Mouse (Mus musculus): ENCODE results near the gene Dmd.

DNA sequence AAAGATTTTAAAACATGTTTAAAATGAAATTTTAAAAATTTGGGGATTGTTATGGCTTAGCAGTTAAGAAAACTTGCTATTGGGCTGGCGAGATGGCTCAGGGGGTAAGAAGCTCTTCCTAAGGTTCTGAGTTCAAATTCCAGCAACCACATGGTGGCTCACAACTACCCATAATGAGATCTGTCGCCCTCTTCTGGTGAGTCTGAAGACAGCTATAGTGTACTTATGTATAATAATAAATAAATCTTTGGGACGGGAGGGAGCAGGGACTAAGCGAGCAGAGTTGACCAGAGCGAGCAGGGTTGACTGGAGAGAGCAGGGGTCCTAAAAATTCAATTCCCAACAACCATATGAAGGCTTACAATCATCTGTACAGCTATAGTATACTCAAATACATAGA is 2188.6 kb downstream of the Dmd start:
- TF ChIP-seq CTCF (IDR thresholded peaks at IDR 0.05; ENCODE audit: borderline replicate concordance, insufficient read depth, low read length), result no peak
- no peak for TF ChIP-seq POLR2A (IDR thresholded peaks at IDR 0.05; ENCODE audit: low read depth, low read length)
